Mouse (Mus musculus) intestine, postnatal 0 days (tissue): ENCODE results near the gene Gm19426. TPM values are rescaled to one million over a fixed set of nuclear protein-coding genes. Genes with fewer than 3 reads are reported as not detected.

Experiments
- ATAC-seq: fragments of 200-750 bp; cut with Nextera tagmentation; 2 replicates; pipeline ENCODE4 v1.8.0; 2017; ENCODE audit warnings: mild to moderate bottlenecking, moderate TSS enrichment, moderate library complexity
- H3K27ac ChIP-seq: fragments of 300-500 bp; sonication (generic); 2 replicates; pipeline ENCODE4 v1.5.1; 2014; ENCODE audit warnings: mild to moderate bottlenecking, low read depth, low read length, moderate library complexity
- H3K27me3 ChIP-seq: fragments of 300-500 bp; sonication (generic); replicated peaks from 2 replicates; pipeline ENCODE4 v1.6.1; 2014; ENCODE audit warnings: low read length, mixed read lengths; ENCODE audit not compliant: control insufficient read depth, insufficient read depth
- H3K36me3 ChIP-seq: fragments of 300-500 bp; sonication (generic); 2 replicates; pipeline ENCODE4 v1.6.1; 2014; ENCODE audit warnings: mild to moderate bottlenecking, moderate library complexity; ENCODE audit not compliant: control insufficient read depth, insufficient read depth
- H3K4me1 ChIP-seq: fragments of 300-500 bp; sonication (generic); replicated peaks from 2 replicates; pipeline ENCODE4 v1.6.1; 2014; ENCODE audit warnings: antibody characterized with exemption, low read length, mixed read lengths; ENCODE audit not compliant: control insufficient read depth, insufficient read depth
- H3K4me2 ChIP-seq: fragments of 300-500 bp; sonication (generic); replicated peaks from 2 replicates; pipeline ENCODE4 v1.6.1; 2014; ENCODE audit warnings: low read depth, mild to moderate bottlenecking, moderate library complexity
- H3K4me3 ChIP-seq: fragments of 300-500 bp; sonication (generic); 2 replicates; pipeline ENCODE4 v1.5.1; 2014; ENCODE audit warnings: low read depth, low read length
- H3K9ac ChIP-seq: fragments of 300-500 bp; sonication (generic); 2 replicates; pipeline ENCODE4 v1.6.1; 2014; ENCODE audit warnings: mild to moderate bottlenecking, low read depth, low read length
- H3K9me3 ChIP-seq: fragments of 300-500 bp; sonication (generic); 2 replicates; pipeline ENCODE4 v1.6.1; 2016; ENCODE audit warnings: mixed run types; ENCODE audit not compliant: control insufficient read depth
- CTCF ChIP-seq: sonication (generic); IDR thresholded peaks from 2 replicates; pipeline ENCODE4 v1.5.1; 2016; ENCODE audit warnings: low read depth, mild to moderate bottlenecking, control low read depth, antibody characterized with exemption, moderate library complexity
- WGBS: fragments of 180-500 bp; shearing (Covaris S2); extraction: QIAGEN DNeasy Blood & Tissue Kit; methylation state at CpG from one replicate; pipeline ENCODE4 v1.1.7; 2014; 5-methylcytosine and 5-hydroxymethylcytosine counted together
- polyA plus RNA-seq: library from polyadenylated mRNA; unstranded; fragments of >200 nt; fragmentation: Nextera tagmentation; extraction: Ambion mirVana; gene quantifications from 2 replicates; pipeline ENCODE4 v1.2.1, GENCODE M21; 2015

Gene Gm19426
- polyA plus RNA-seq, 1 experiment from 2014 or later = 2.5 TPM

DNA sequence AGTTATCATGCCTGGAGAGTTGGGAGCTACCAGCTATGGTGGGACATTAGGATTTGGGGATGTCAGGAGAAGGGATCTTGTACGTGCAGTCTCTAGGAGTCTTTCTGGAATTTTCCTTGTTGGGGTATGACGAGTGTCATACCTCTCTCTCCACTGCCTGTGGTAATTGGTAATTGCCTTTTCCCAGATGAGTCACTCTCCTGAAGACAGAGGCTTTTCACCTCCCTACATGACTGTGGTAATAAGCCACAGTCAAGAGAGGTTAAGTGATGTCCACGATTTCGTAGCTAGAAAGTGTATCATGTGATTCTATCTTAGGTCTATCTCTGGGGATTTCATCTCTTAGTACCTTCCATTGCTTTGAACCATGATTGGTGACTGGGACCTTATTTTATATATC lies 29.0 kb upstream of the Gm19426 start:
- Histone ChIP-seq H3K4me1 (no peaks in the 10 kb centered on the region), H3K4me2 (no peak overlapping the region), H3K27ac (no peak overlapping the region), H3K9me3 (no peaks in the 10 kb centered on the region), H3K4me3 (no peak overlapping the region), H3K27me3 (no peaks in the 10 kb centered on the region), H3K36me3 (no peaks in the 10 kb centered on the region), H3K9ac (no peak overlapping the region)
- WGBS = 78% methylated on average over 4 of the region's 4 CpGs
- TF ChIP-seq CTCF = no peak
- ATAC-seq = no peak

DNA sequence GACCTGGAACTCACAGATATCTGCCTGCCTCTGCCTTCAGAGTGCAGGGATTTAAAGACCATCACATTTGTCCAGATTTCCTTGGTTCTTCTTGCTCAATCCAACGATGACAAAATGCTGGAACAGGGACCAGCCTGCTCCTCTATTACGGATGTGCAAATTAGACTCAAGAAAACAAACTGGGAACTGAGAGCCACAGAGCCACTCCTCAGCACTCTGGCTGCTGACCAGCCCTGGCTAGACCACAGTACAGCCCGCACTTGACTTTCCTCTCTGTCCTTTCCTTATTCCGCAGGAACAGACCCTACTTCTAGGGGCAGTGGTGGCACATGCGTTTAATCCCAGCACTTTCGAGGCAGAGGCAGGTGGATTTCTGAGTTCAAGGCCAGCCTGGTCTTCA lies 27.0 kb upstream of the Gm19426 start:
- Histone ChIP-seq H3K27ac (no peak overlapping the region), H3K4me2 (no peak overlapping the region), H3K36me3 (no peaks in the 10 kb centered on the region), H3K9ac (no peak overlapping the region), H3K9me3 (no peaks in the 10 kb centered on the region), H3K4me3 (no peak overlapping the region), H3K4me1 (no peaks in the 10 kb centered on the region), H3K27me3 (no peaks in the 10 kb centered on the region)
- WGBS = 77% methylated on average over 6 of the region's 6 CpGs
- TF ChIP-seq CTCF = no peak
- ATAC-seq = no peak

DNA sequence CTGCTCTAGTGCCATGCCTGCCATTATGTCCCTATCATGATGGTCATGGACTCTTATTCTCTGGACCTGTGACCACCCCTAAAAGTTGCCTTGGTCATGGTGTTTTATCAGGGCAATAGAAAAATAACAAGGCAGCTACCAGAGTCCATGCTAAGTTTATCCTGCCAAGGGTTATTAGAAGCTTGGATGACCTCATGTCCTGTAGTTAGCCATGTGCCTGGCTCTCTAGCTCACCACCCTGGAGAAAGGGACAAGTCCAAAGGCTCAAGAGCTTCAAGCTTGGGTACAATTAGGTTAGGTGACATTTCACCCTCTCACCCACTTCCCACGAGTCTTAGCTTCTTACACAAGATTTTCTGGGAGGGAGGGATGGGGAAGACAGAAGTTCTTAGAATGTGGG lies 19.4 kb upstream of the Gm19426 start:
- Histone ChIP-seq H3K4me1 (no peaks in the 10 kb centered on the region), H3K9ac (no peak overlapping the region), H3K27ac (no peak overlapping the region), H3K4me2 (no peak overlapping the region), H3K9me3 (no peaks in the 10 kb centered on the region), H3K36me3 (0 out of 2 replicates have a peak, but pooled peaks cover 3% of the 10 kb centered on the region), H3K27me3 (no peaks in the 10 kb centered on the region), H3K4me3 (no peak overlapping the region)
- peak; percentile 91 for ATAC-seq
- 45% methylated on average over 1 of the region's 1 CpGs for WGBS
- no peak for TF ChIP-seq CTCF

DNA sequence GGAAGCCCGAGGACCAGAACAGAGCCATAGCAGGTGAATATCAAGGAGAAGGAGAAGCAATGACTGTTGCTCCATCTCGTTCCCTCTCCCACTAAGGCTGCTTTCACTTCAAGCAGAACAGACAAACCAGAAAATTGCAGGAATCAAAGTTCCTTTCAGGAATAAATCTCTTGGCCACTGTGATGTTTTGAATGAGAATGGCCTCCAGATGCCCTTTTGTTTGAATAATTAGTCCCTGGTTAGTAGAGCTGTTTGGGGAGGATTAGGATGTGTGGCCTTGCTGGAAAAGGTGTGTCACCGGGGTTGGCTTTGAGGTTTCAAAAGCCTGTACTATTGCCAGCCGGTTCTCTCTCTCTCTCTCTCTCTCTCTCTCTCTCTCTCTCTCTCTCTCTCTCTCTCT lies 18.8 kb upstream of the Gm19426 start:
- WGBS = 52% methylated on average over 4 of the region's 4 CpGs
- no peak for ATAC-seq
- no peak overlapping the region for H3K27ac ChIP-seq

DNA sequence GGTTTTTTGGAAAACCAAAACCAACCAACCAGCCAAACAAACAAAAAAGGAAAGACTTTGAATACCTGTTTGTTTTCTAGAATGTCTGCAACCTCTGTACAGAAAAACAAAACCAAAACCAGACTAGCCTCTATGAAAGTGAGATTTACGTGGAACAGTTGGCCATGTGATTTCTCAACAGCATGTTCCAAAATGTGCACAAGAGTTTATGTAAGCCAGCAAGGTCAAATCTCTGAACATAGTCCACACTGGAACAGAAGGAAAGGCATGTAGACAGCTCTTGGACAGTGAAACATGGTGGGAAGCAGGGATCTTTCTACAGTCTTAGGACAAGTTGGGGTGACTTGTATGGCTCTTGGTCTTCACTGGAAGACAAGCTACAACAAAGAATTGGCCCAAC lies 18.4 kb upstream of the Gm19426 start:
- ATAC-seq = no peak
- Histone ChIP-seq H3K27me3 (no peaks in the 10 kb centered on the region), H3K4me3 (no peak overlapping the region), H3K4me2 (no peak overlapping the region), H3K27ac (no peak overlapping the region), H3K9ac (no peak overlapping the region), H3K4me1 (no peaks in the 10 kb centered on the region), H3K9me3 (no peaks in the 10 kb centered on the region), H3K36me3 (0 out of 2 replicates have a peak, but pooled peaks cover 3% of the 10 kb centered on the region)
- TF ChIP-seq CTCF = no peak
- WGBS = 63% methylated on average over 1 of the region's 1 CpGs

More for the DNA sequence above, 18.8 kb upstream of the Gm19426 start:
- Histone ChIP-seq H3K9ac (no peak overlapping the region), H3K4me3 (no peak overlapping the region), H3K4me2 (no peak overlapping the region), H3K9me3 (no peaks in the 10 kb centered on the region), H3K27me3 (no peaks in the 10 kb centered on the region), H3K4me1 (no peaks in the 10 kb centered on the region), H3K36me3 (0 out of 2 replicates have a peak, but pooled peaks cover 3% of the 10 kb centered on the region)
- TF ChIP-seq CTCF = no peak

DNA sequence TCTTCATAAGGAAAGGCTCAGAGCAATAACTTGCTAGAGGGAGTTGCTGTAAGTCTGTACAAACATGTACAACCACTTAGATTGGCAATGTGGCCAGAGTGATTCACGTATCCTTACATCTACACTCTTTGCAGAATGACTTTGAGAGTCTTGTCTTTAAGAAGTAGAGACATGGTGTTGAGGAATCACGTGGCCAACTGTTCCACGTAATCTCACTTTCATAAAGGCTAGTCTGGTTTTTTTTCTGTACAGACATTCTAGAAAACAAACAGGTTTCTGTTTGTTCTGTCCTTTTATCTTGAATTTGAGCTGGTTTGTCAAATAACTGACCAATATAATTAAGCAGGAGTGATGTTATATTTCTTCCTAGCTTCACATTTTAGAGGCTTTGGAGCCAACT lies 17.9 kb upstream of the Gm19426 start:
- Histone ChIP-seq H3K27ac (no peak overlapping the region), H3K4me2 (no peak overlapping the region), H3K27me3 (no peaks in the 10 kb centered on the region), H3K9me3 (no peaks in the 10 kb centered on the region), H3K4me3 (no peak overlapping the region), H3K36me3 (0 out of 2 replicates have a peak, but pooled peaks cover 3% of the 10 kb centered on the region), H3K9ac (no peak overlapping the region), H3K4me1 (no peaks in the 10 kb centered on the region)
- WGBS = 63% methylated on average over 3 of the region's 3 CpGs
- TF ChIP-seq CTCF = no peak
- ATAC-seq = no peak

DNA sequence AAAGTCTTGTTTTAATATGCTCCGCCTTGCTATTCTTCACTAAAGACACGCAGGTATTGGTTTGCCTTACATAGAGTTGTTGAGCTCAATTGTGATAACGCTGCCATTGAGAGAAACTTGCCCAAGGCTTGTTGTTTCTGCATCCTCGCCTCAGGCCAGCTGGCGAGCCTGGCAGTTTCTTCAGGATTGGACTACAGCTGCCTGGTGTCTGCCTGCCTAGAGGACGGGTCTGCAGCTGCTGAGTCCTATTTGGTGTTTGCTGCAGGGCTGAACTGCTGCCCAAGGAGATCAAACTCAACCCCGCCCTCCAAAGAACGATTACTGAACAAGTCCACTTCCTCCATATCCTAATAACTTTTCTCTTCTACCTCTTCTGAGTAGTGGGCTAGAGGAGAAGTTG lies 17.3 kb upstream of the Gm19426 start:
- Histone ChIP-seq H3K4me1 (no peaks in the 10 kb centered on the region), H3K4me2 (no peak overlapping the region), H3K27ac (no peak overlapping the region), H3K36me3 (0 out of 2 replicates have a peak, but pooled peaks cover 3% of the 10 kb centered on the region), H3K27me3 (no peaks in the 10 kb centered on the region), H3K9me3 (no peaks in the 10 kb centered on the region), H3K9ac (no peak overlapping the region), H3K4me3 (no peak overlapping the region)
- TF ChIP-seq CTCF = no peak
- ATAC-seq = no peak
- 62% methylated on average over 8 of the region's 8 CpGs for whole genome bisulfite sequencing
